Mouse (Mus musculus) retina, adult 2 months (tissue): ENCODE results near the gene Cdsn.

Experiments
- DNase-seq: peaks from one replicate; pipeline ENCODE4 v3.0.0-alpha.2; 2012; ENCODE audit warnings: low read depth, low spot score

Cdsn gene

GRCm38 (mm10) chr17:35534343-35534742 is 17.6 kb upstream of the Cdsn start:
- DNase-seq = no peak

- DNase-seq = no peak
Observed at GRCm38 (mm10) chr17:35537421-35537820, 14.5 kb upstream of the Cdsn start.

GRCm38 (mm10) chr17:35538476-35538875 is 13.5 kb upstream of the Cdsn start:
- DNase-seq = no peak

GRCm38 (mm10) chr17:35539540-35539939 is 12.4 kb upstream of the Cdsn start:
- no peak for DNase-seq

GRCm38 (mm10) chr17:35542761-35543411 is 9.0 kb upstream of the Cdsn start:
- no peak for DNase-seq

GRCm38 (mm10) chr17:35543412-35543861 is 8.5 kb upstream of the Cdsn start:
- no peak for DNase-seq

GRCm38 (mm10) chr17:35544001-35544400 is 7.9 kb upstream of the Cdsn start:
- DNase-seq = no peak

GRCm38 (mm10) chr17:35544680-35545079 is 7.2 kb upstream of the Cdsn start:
- DNase-seq = peak; percentile 44

- DNase-seq = no peak
Observed at GRCm38 (mm10) chr17:35547465-35547864, 4.5 kb upstream of the Cdsn start.

GRCm38 (mm10) chr17:35548636-35549035 is 3.3 kb upstream of the Cdsn start:
- DNase-seq = no peak

- DNase-seq = peak; percentile 86
Observed at GRCm38 (mm10) chr17:35549437-35550142, 2.3 kb upstream of the Cdsn start.

- no peak for DNase-seq
Observed at GRCm38 (mm10) chr17:35550143-35550494, 1.8 kb upstream of the Cdsn start.

GRCm38 (mm10) chr17:35550871-35551270 is 1.1 kb upstream of the Cdsn start:
- DNase-seq = no peak

GRCm38 (mm10) chr17:35554321-35554720 is 2.4 kb downstream of the Cdsn start:
- no peak for DNase-seq

- no peak for DNase-seq
Observed at GRCm38 (mm10) chr17:35554761-35555397, 3.0 kb downstream of the Cdsn start.

- DNase-seq = no peak
Observed at GRCm38 (mm10) chr17:35556186-35556765, 4.3 kb downstream of the Cdsn start.

GRCm38 (mm10) chr17:35556812-35557211 is 4.9 kb downstream of the Cdsn start:
- DNase-seq = no peak

GRCm38 (mm10) chr17:35557351-35557750 is 5.4 kb downstream of the Cdsn start:
- no peak for DNase-seq

GRCm38 (mm10) chr17:35558216-35558615 is 6.3 kb downstream of the Cdsn start:
- DNase-seq = no peak

GRCm38 (mm10) chr17:35567150-35567549 is 15.2 kb downstream of the Cdsn start, which contains the start of gene 2300002M23Rik:
Gene 2300002M23Rik, plus strand, starts transcription at chr17:35567450.
- no peak for DNase-seq

GRCm38 (mm10) chr17:35567767-35568166 is 15.8 kb downstream of the Cdsn start:
- no peak for DNase-seq
